Comparison of ENCODE assay signal across 8 mouse cellular contexts in the genomic region with DNA sequence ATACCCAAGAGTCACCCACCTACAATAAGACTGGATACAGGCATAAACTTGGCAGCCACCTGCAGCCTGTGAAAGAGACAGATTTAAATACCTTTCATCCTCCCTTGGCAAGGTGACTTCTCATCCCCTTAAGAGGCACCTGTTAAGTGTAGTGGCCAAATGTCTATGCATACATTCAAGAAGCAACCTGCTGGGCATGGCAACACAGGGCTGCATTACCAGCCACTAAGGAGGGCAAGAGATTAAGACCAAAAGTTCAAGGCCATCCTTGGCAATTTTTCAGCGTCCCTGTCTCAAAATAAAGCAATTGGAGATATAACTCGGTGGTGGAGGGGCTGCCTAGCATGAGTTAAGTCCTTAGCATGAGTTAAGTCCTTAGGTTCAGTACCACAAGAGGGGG. TPM values are rescaled to one million over a fixed set of nuclear protein-coding genes. Genes with fewer than 3 reads are reported as not detected.
DNase-seq lines count a peak whose midpoint lies in the region; ATAC-seq lines count a peak whose summit lies in the region.

No protein-coding gene starts in this region.

- no peaks in the 10 kb centered on the region for H3K9me3 ChIP-seq in neural tube, embryonic 11.5 days (ENCODE audit: control insufficient read depth, low read length)
- no peaks in the 10 kb centered on the region for H3K9me3 ChIP-seq in liver, embryonic 12.5 days (replicated peaks)

- H3K4me2 ChIP-seq in neural tube, embryonic 11.5 days (ENCODE audit: low read depth) = peak overlapping the region; percentile 96
- H3K4me2 ChIP-seq in liver, embryonic 12.5 days = peak overlapping the region; percentile 81

- H3K27me3 ChIP-seq in neural tube, embryonic 11.5 days (ENCODE audit: control insufficient read depth, insufficient read depth, low read length) = no peaks in the 10 kb centered on the region
- no peaks in the 10 kb centered on the region for H3K27me3 ChIP-seq in liver, embryonic 12.5 days (replicated peaks)

- H3K27ac ChIP-seq in neural tube, embryonic 11.5 days (ENCODE audit: low read depth, low read length) = no peak overlapping the region
- H3K27ac ChIP-seq in liver, embryonic 12.5 days = peak overlapping the region; percentile 86; the same call in 1 of the 2 replicates

- ATAC-seq in neural tube, embryonic 11.5 days (ENCODE audit: insufficient read depth, low FRiP score, low TSS enrichment) = no peak
- no peak for ATAC-seq in liver, embryonic 12.5 days

- H3K4me1 ChIP-seq in neural tube, embryonic 11.5 days (ENCODE audit: control insufficient read depth, insufficient read depth, low read length) = peaks cover 9% of the 10 kb centered on the region
- peaks cover 35% of the 10 kb centered on the region for H3K4me1 ChIP-seq in liver, embryonic 12.5 days

- H3K4me3 ChIP-seq in neural tube, embryonic 11.5 days (ENCODE audit: low read depth, low read length) = peak overlapping the region; percentile 78
- H3K4me3 ChIP-seq in liver, embryonic 12.5 days = peak overlapping the region; percentile 79

- 28% methylated on average over 2 of the region's 2 CpGs for WGBS in neural tube, embryonic 11.5 days
- 6% methylated on average over 2 of the region's 2 CpGs for WGBS in liver, embryonic 12.5 days (ENCODE audit: insufficient replicate concordance)

- peaks cover 7% of the 10 kb centered on the region for H3K36me3 ChIP-seq in neural tube, embryonic 11.5 days (ENCODE audit: control insufficient read depth, insufficient read depth, low read length)
- peaks cover 76% of the 10 kb centered on the region for H3K36me3 ChIP-seq in liver, embryonic 12.5 days

- peak; percentile 61 for DNase-seq in cerebellum, adult 9-10 months
- DNase-seq in cerebellum, postnatal 4 days (ENCODE audit: low spot score in 2 of 2) = no peak
- no peak for DNase-seq in neural tube, embryonic 11.5 days (ENCODE audit: low spot score)
- DNase-seq in neural tube, embryonic 10.5 days (ENCODE audit: extremely low spot score, low spot score) = no peak
- no peak for DNase-seq in thymus, postnatal 14 days
- DNase-seq in urinary bladder, adult 2 months (ENCODE audit: low spot score) = no peak
- no peak for DNase-seq in frontal cortex, postnatal 25 days (ENCODE audit: low spot score in 2 of 2)

- no peak overlapping the region for H3K9ac ChIP-seq in neural tube, embryonic 11.5 days (ENCODE audit: low read length)
- H3K9ac ChIP-seq in liver, embryonic 12.5 days = peak overlapping the region; percentile 85

RNA-seq across cellular contexts. Expression of a gene that starts 1.1 kb away (rescaled TPM):
- polyA plus RNA-seq in neural tube, embryonic 11.5 days (2014; fragmentation: Nextera tagmentation; extraction: Ambion mirVana) = 64.5 and 66.9 TPM in 2 replicates
- polyA plus RNA-seq in liver, embryonic 12.5 days (2016; fragmentation: Nextera tagmentation; extraction: Ambion mirVana) = 80.9 and 83.5 TPM in 2 replicates
- polyA plus RNA-seq in urinary bladder, adult 2 months (2012; rRNA removed) = 26.7 and 27.0 TPM in 2 replicates

RNA-seq across cellular contexts. Expression of a gene that starts 1.2 kb away (rescaled TPM):
- polyA plus RNA-seq in neural tube, embryonic 11.5 days (2014; fragmentation: Nextera tagmentation; extraction: Ambion mirVana) = 414 and 431 TPM in 2 replicates
- polyA plus RNA-seq in liver, embryonic 12.5 days (2016; fragmentation: Nextera tagmentation; extraction: Ambion mirVana) = 219 and 221 TPM in 2 replicates
- polyA plus RNA-seq in urinary bladder, adult 2 months (2012; rRNA removed) = 152 and 156 TPM in 2 replicates

RNA-seq across cellular contexts. Expression of a gene that starts 18.0 kb away (rescaled TPM):
- polyA plus RNA-seq in neural tube, embryonic 11.5 days (2014; fragmentation: Nextera tagmentation; extraction: Ambion mirVana) = 42.0 and 44.4 TPM in 2 replicates
- polyA plus RNA-seq in liver, embryonic 12.5 days (2016; fragmentation: Nextera tagmentation; extraction: Ambion mirVana) = 52.4 and 55.2 TPM in 2 replicates
- polyA plus RNA-seq in urinary bladder, adult 2 months (2012; rRNA removed) = 105 and 110 TPM in 2 replicates

RNA-seq across cellular contexts. Expression of a gene that starts 21.7 kb away (rescaled TPM):
- polyA plus RNA-seq in neural tube, embryonic 11.5 days (2014; fragmentation: Nextera tagmentation; extraction: Ambion mirVana) = 0.14 and 0.21 TPM in 2 replicates
- 0.57 and 0.83 TPM in 2 replicates for polyA plus RNA-seq in liver, embryonic 12.5 days (2016; fragmentation: Nextera tagmentation; extraction: Ambion mirVana)
- polyA plus RNA-seq in urinary bladder, adult 2 months (2012; rRNA removed) = 0.11 and 0.19 TPM in 2 replicates

RNA-seq across cellular contexts. Expression of a gene that starts 38.0 kb away (rescaled TPM):
- polyA plus RNA-seq in neural tube, embryonic 11.5 days (2014; fragmentation: Nextera tagmentation; extraction: Ambion mirVana) = 102 and 106 TPM in 2 replicates
- polyA plus RNA-seq in liver, embryonic 12.5 days (2016; fragmentation: Nextera tagmentation; extraction: Ambion mirVana) = 42.3 and 42.6 TPM in 2 replicates
- 29.2 and 34.3 TPM in 2 replicates for polyA plus RNA-seq in urinary bladder, adult 2 months (2012; rRNA removed)
